Mouse (Mus musculus) CH12.LX (cell line): ENCODE results near the gene Ankrd33. TPM values are rescaled to one million over a fixed set of nuclear protein-coding genes. Genes with fewer than 3 reads are reported as not detected.
A peak's percentile ranks its signal among the peaks of the same experiment; 100 is the strongest.

Experiments used
- DNase-seq: peaks from one replicate; pipeline ENCODE4 v3.0.0-alpha.2; 2013; ENCODE audit errors: extremely low read depth
- H3K27ac ChIP-seq: 2 replicates; pipeline ENCODE4 v1.5.1; 2012; ENCODE audit warnings: low read depth, mild to moderate bottlenecking, control low read depth, moderate library complexity; ENCODE audit not compliant: insufficient read depth
- H3K27me3 ChIP-seq: replicated peaks from 2 replicates; pipeline ENCODE3; 2012; ENCODE audit warnings: inconsistent platforms
- H3K36me3 ChIP-seq, 2 experiments: replicated peaks in 1 of 2; 2 replicates each; pipeline versions ENCODE3 to v1.6.1; 2012; ENCODE audit warnings: inconsistent platforms in 1 of 2, low read length in 1 of 2, mild to moderate bottlenecking in 1 of 2, mixed read lengths in 1 of 2, moderate library complexity in 1 of 2; ENCODE audit not compliant: control insufficient read depth in 1 of 2, insufficient read depth in 1 of 2
- H3K4me1 ChIP-seq, 2 experiments: 2 replicates each; pipeline ENCODE4 v1.6.1; 2012; ENCODE audit warnings: inconsistent platforms in 1 of 2, moderate library complexity in 1 of 2; ENCODE audit not compliant: insufficient read depth in 2 of 2, control insufficient read depth in 1 of 2
- H3K4me2 ChIP-seq: 2 replicates; pipeline ENCODE4 v1.6.1; 2012; ENCODE audit warnings: low read depth, mild to moderate bottlenecking, control low read depth; ENCODE audit not compliant: poor library complexity, insufficient read depth, severe bottlenecking
- H3K4me3 ChIP-seq, 3 experiments: fragments of 150-350 bp in 1 of 3; sonication (generic) in 1 of 3; replicated peaks in 1 of 3; 2 replicates each; pipeline versions ENCODE3 to v1.5.1; 2011 to 2012; ENCODE audit warnings: low read depth in 2 of 3, low read length in 2 of 3, mild to moderate bottlenecking in 2 of 3, moderate library complexity in 2 of 3, control low read depth in 1 of 3, improper control_type of control experiment in 1 of 3, inconsistent platforms in 1 of 3, mixed read lengths in 1 of 3; ENCODE audit not compliant: poor library complexity in 1 of 3
- H3K79me2 ChIP-seq: replicated peaks from 2 replicates; pipeline ENCODE4 v1.6.1; 2012; ENCODE audit warnings: mild to moderate bottlenecking, moderate library complexity; ENCODE audit not compliant: control insufficient read depth, poor library complexity, insufficient read depth, severe bottlenecking; ENCODE audit errors: extremely low read depth
- H3K9ac ChIP-seq: 2 replicates; pipeline ENCODE4 v1.6.1; 2012; ENCODE audit warnings: low read depth, mild to moderate bottlenecking, control low read depth, moderate library complexity; ENCODE audit not compliant: insufficient read depth
- H3K9me3 ChIP-seq: replicated peaks from 2 replicates; pipeline ENCODE3; 2012; ENCODE audit warnings: low read length, inconsistent platforms, mixed read lengths
- CHD1 ChIP-seq: IDR thresholded peaks from 2 replicates; pipeline ENCODE4 v1.6.1; 2012; ENCODE audit warnings: low read depth, low read length, improper control_type of control experiment, inconsistent platforms
- E2F4 ChIP-seq: IDR thresholded peaks from 2 replicates; pipeline ENCODE4 v1.6.1; 2011; ENCODE audit warnings: low read depth, low read length, improper control_type of control experiment; ENCODE audit not compliant: insufficient replicate concordance
- ELF1 ChIP-seq: IDR thresholded peaks from 2 replicates; pipeline ENCODE4 v1.6.1; 2014; ENCODE audit warnings: low read depth, mild to moderate bottlenecking, inconsistent platforms, low read length, improper control_type of control experiment
- ETS1 ChIP-seq: conservative IDR thresholded peaks from 2 replicates; pipeline ENCODE4 v1.6.1; 2012; ENCODE audit warnings: low read depth, mild to moderate bottlenecking, inconsistent platforms, low read length, improper control_type of control experiment, moderate library complexity
- GABPA ChIP-seq: IDR thresholded peaks from 2 replicates; pipeline ENCODE4 v1.6.1; 2012; ENCODE audit warnings: low read depth, low read length, improper control_type of control experiment, inconsistent platforms; ENCODE audit not compliant: insufficient replicate concordance
- JUND ChIP-seq: conservative IDR thresholded peaks from 2 replicates; pipeline ENCODE4 v1.6.1; 2011; ENCODE audit warnings: low read depth, low read length, improper control_type of control experiment
- KAT2A ChIP-seq: IDR thresholded peaks from 2 replicates; pipeline ENCODE4 v1.6.1; 2012; ENCODE audit warnings: low read length, improper control_type of control experiment, inconsistent platforms; ENCODE audit not compliant: insufficient replicate concordance
- MAFK ChIP-seq: IDR thresholded peaks from 2 replicates; pipeline ENCODE4 v1.6.1; 2011; ENCODE audit warnings: low read length, improper control_type of control experiment; ENCODE audit not compliant: insufficient replicate concordance
- MAX ChIP-seq: IDR thresholded peaks from 2 replicates; pipeline ENCODE4 v1.6.1; 2011; ENCODE audit warnings: low read length, improper control_type of control experiment
- MAZ ChIP-seq: IDR thresholded peaks from 2 replicates; pipeline ENCODE4 v1.6.1; 2012; ENCODE audit warnings: low read depth, mild to moderate bottlenecking, inconsistent platforms, low read length, improper control_type of control experiment, moderate library complexity
- MEF2A ChIP-seq: IDR thresholded peaks from 2 replicates; pipeline ENCODE4 v1.6.1; 2014; ENCODE audit warnings: low read depth, mild to moderate bottlenecking, inconsistent platforms, low read length, improper control_type of control experiment, borderline replicate concordance
- MXI1 ChIP-seq: IDR thresholded peaks from 2 replicates; pipeline ENCODE4 v1.6.1; 2011; ENCODE audit warnings: mild to moderate bottlenecking, low read depth, low read length, improper control_type of control experiment
- NRF1 ChIP-seq: IDR thresholded peaks from 2 replicates; pipeline ENCODE4 v1.6.1; 2014; ENCODE audit warnings: low read depth, mild to moderate bottlenecking, inconsistent platforms, low read length, improper control_type of control experiment, moderate library complexity
- PAX5 ChIP-seq: IDR thresholded peaks from 2 replicates; pipeline ENCODE4 v1.6.1; 2012; ENCODE audit warnings: low read length, inconsistent platforms, mixed read lengths
- RAD21 ChIP-seq: IDR thresholded peaks from 2 replicates; pipeline ENCODE4 v1.6.1; 2011; ENCODE audit warnings: low read depth, mild to moderate bottlenecking, low read length, improper control_type of control experiment, moderate library complexity
- RCOR1 ChIP-seq: conservative IDR thresholded peaks from 2 replicates; pipeline ENCODE4 v1.6.1; 2012; ENCODE audit warnings: low read depth, mild to moderate bottlenecking, inconsistent platforms, low read length, improper control_type of control experiment
- TBP ChIP-seq: conservative IDR thresholded peaks from 2 replicates; pipeline ENCODE4 v1.6.1; 2011; ENCODE audit warnings: low read depth, low read length, improper control_type of control experiment
- TCF12 ChIP-seq: IDR thresholded peaks from 2 replicates; pipeline ENCODE4 v1.6.1; 2014; ENCODE audit warnings: low read depth, mild to moderate bottlenecking, inconsistent platforms, low read length, improper control_type of control experiment
- UBTF ChIP-seq: IDR thresholded peaks from 2 replicates; pipeline ENCODE4 v1.6.1; 2012; ENCODE audit warnings: low read depth, mild to moderate bottlenecking, inconsistent platforms, low read length, improper control_type of control experiment, moderate library complexity
- ZC3H11A ChIP-seq: IDR thresholded peaks from 2 replicates; pipeline ENCODE4 v1.6.1; 2012; ENCODE audit warnings: low read depth, mild to moderate bottlenecking, inconsistent platforms, low read length, improper control_type of control experiment
- ZKSCAN1 ChIP-seq: IDR thresholded peaks from 2 replicates; pipeline ENCODE4 v1.6.1; 2012; ENCODE audit warnings: low read depth, inconsistent platforms, low read length, improper control_type of control experiment, borderline replicate concordance
- ZMIZ1 ChIP-seq: IDR thresholded peaks from 2 replicates; pipeline ENCODE4 v1.6.1; 2012; ENCODE audit warnings: low read depth, mild to moderate bottlenecking, inconsistent platforms, low read length, improper control_type of control experiment
- dilution Hi-C: fragments of 300-500 bp; cut with MboI; formaldehyde crosslinking; loops from 2 replicates; pipeline ENCODE4 v1.14.3; 2020; ENCODE audit warnings: low sequenced_read_pairs; ENCODE audit not compliant: extremely low pct_unique_long_range_greater_than_20kb, extremely low pct_ligation_motif_present
- in situ Hi-C: fragments of 300-500 bp; cut with MboI; formaldehyde crosslinking; loops from 3 replicates; pipeline ENCODE4 v1.14.3; 2019; ENCODE audit warnings: low sequenced_read_pairs, low pct_ligation_motif_present, low pct_unique_long_range_greater_than_20kb, mixed read lengths
- polyA plus RNA-seq: library from polyadenylated mRNA; unstranded; fragments of >175 nt; gene quantifications from 2 replicates; pipeline ENCODE4 v1.2.1, GENCODE M21; 2012; ENCODE audit warnings: low read depth; ENCODE audit not compliant: insufficient read length
- total RNA-seq, 2 experiments: library from RNA; depleted of rRNA; stranded (reverse); fragments of 300-350 nt in 1 of 2; fragments of >200 nt in 1 of 2; gene quantifications; 2 replicates each; pipeline ENCODE4 v1.2.3; 2012 to 2014

The Ankrd33 gene
- total and polyA plus RNA-seq, 3 experiments = not detected

DNA sequence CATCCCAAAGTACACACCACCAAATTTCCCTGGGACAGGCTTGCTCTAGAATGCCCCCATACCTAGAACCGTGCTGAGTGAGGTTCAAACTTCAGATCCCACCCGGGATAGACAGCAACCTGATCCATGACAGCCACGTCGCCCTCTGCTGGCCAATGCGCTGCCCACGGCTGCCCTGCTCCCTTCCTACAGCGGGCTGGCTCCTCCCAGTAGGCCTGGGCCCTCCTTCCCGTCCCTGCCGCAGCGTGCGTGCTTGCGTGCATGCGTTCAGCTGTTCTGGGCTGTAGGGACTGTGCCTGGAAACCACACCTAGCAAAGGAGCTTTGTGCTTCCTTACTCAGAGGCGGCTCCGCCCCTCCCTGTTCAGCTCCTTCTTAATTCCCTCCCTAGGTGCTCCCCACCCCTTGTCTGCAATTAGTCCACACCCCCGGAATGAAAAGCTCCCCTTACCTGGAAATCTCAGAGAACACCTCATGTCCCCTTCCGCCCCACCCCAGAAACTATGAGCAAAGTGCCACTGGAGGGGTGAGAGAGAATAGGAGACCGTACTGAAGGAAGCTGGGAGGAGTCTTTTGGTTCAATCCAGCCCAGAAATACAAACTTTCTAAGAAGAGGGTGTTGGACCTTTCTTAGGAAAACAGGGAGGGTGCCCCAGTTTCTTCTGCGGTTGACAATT is 30.0 kb downstream of the Ankrd33 start (continued):
- TF ChIP-seq TBP (0 out of 2 replicates have a peak, but pooled peaks have one; percentile 50), MAZ (no peak), RAD21 (peak; percentile 64), ZKSCAN1 (no peak)
- TF ChIP-seq, all 38 proteins: peak for 21

DNA sequence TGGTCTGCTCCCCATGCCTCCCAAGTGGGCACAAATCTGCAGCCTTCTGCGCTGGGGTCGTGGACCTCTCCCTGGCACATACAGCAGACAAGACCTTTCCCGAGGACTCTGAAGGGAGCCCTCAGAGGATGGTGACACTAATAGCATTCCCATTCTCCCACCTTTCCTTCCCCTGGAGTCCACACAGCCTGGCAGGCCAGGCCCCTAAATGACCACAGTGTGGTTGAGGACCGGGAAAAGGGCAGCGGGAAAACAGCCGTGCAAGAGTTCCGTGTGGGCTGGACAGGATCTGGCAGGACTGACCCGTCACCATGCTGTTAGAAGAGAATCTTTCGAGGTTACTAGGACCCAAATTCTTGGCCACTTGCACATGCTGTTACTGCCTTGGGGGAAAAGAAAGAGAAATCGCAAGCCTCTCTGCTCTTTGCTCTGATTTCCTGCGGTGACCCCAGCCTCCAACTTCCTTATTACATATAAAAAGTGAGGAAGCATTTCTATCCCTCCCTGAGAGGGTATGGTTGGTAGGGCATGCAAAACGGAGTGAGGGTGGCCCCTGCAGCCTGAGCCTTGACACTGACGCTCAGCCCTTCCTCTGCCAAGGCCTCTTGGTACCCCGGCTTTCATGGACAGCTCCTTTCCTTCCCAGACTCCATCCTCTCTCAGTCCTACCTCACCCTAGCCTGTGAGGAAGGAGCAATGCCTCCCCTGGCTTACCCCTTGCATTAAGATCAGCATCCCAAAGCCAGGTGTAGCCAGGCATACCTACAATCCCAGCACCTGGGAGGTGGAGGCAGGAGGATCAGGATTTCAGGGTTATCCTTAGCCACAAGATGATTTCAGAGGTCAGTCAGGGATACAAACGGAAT is 30.8 kb downstream of the Ankrd33 start:
- in situ Hi-C loops (loop anchor here (5.0 kb wide), 1 partner anchor 41 kb away; no protein-coding TSS in a partner anchor), dilution Hi-C loops (no loop called here)
- H3K4me3 ChIP-seq = peak overlapping the region in 2 of 3 experiments; percentile 10 to 14
- H3K9me3 ChIP-seq = no peaks in the 10 kb centered on the region
- H3K36me3 ChIP-seq = peaks cover 0 to 14% of the 10 kb centered on the region in 2 experiments
- H3K79me2 ChIP-seq = no peaks in the 10 kb centered on the region
- H3K27me3 ChIP-seq = no peaks in the 10 kb centered on the region
- TF ChIP-seq TCF12 (no peak), RAD21 (peak; percentile 19), ELF1 (0 out of 2 replicates have a peak, but pooled peaks have one; percentile 19)
- H3K27ac ChIP-seq = no peak overlapping the region
- H3K9ac ChIP-seq = peak overlapping the region; percentile 11; the same call in 1 of the 2 replicates
- peaks cover 28 to 87% of the 10 kb centered on the region in 2 experiments for H3K4me1 ChIP-seq
- peak; percentile 37 for DNase-seq
- H3K4me2 ChIP-seq = peak overlapping the region; percentile 77; the same call in 1 of the 2 replicates

DNA sequence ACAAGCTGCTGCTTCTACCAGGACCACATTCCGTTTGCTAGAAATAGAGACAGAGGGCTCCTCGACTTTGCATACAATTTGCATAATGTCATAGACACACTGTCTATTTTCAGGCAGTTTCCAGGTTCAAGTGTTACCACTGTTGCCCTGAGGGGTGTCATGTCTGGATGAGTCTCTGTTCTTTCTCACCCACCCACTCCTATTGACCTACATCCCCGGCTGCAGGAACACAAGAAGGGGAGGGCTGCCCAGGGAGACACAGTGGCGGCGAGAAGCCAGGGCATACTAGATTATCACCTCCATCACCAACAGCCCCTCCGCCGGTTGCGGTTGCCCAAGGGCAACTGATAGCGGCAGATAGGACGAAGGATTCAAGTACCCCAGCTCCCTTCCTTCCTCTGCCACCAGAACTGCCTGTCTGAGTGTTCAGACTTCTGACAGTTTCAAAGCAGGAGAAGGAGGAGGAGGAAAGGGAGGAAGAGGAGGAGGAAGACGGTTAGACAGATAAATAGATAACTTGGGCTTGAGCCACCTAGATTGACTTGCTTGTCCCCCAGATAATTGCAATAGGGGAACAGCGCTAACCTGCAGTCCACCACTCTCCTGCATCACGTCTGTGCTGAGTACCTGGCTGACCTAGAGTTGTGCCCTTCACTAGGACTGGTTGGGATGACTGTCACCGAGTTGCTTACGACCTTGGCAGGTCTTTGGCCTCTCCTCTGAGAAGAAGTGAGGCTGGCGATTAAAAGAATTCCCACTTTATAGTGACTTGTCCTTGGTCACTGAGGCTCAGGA is 31.8 kb downstream of the Ankrd33 start:
- Histone ChIP-seq H3K4me1 (peaks cover 32 to 90% of the 10 kb centered on the region in 2 experiments), H3K4me3 (no peak overlapping the region)
- in situ Hi-C loops = loop anchor here (5.0 kb wide), 1 partner anchor 40 kb away; no protein-coding TSS in a partner anchor
- 0 out of 2 replicates have a peak, but pooled peaks have one; percentile 54 for TF ChIP-seq TBP
- no peak for TF ChIP-seq PAX5
- no peak for TF ChIP-seq UBTF
- no peak for TF ChIP-seq ZKSCAN1
- peak; percentile 95 for TF ChIP-seq MEF2A
- peak; percentile 48; the same call in 1 of the 2 replicates for TF ChIP-seq TCF12
- TF ChIP-seq MAFK = no peak
- TF ChIP-seq CHD1 = no peak
- no peak for TF ChIP-seq MXI1
- TF ChIP-seq JUND = no peak
- TF ChIP-seq RCOR1 = no peak
- TF ChIP-seq NRF1 = no peak
- no peak for TF ChIP-seq GABPA
- TF ChIP-seq ETS1 = peak; percentile 27; the same call in 1 of the 2 replicates
- no peak for TF ChIP-seq KAT2A
- TF ChIP-seq ZC3H11A = no peak
- no peak for TF ChIP-seq MAX
- no peak for TF ChIP-seq E2F4
- no peak for TF ChIP-seq ZMIZ1
- no peak for TF ChIP-seq MAZ

More for the DNA sequence above, 31.8 kb downstream of the Ankrd33 start:
- Histone ChIP-seq H3K9me3 (no peaks in the 10 kb centered on the region), H3K79me2 (no peaks in the 10 kb centered on the region), H3K27ac (no peak overlapping the region), H3K27me3 (no peaks in the 10 kb centered on the region), H3K9ac (no peak overlapping the region), H3K4me2 (peak overlapping the region; percentile 25), H3K36me3 (peaks cover 0 to 14% of the 10 kb centered on the region in 2 experiments)
- DNase-seq = peak; percentile 79
- dilution Hi-C loops = no loop called here
